Mouse (Mus musculus): ENCODE results near the gene Oit1. TPM values are rescaled to one million over a fixed set of nuclear protein-coding genes. Genes with fewer than 3 reads are reported as not detected.

The Oit1 gene
- polyA plus RNA-seq, 1 experiment from 2014 or later: not detected

DNA sequence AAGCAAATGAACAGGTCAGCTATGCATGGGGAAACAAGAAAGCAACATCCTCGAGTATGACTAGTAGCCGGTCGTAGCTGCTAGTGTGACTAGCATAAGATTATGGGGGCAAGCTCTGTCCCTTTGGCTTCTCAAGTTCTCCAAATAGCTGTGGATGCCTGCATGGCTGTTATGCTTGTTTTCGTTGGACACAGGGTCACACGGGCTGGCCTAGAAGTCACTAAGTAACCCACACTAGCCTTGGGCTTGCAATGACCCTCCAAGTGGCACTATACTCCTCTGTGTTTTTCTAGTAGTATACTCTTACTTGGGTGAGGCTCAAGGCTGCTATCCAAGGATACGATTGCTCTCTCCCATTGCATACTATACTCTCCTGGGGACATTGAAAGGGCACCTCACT is 63.4 kb downstream of the Oit1 start:
- peaks cover 29% of the 10 kb centered on the region for H3K27me3 ChIP-seq (ENCODE audit: control insufficient read depth, insufficient read depth, low read length)

GRCm38 (mm10) chr14:8314536-8314935 is 64.0 kb downstream of the Oit1 start:
- Histone ChIP-seq H3K9me3 (ENCODE audit: control insufficient read depth, low read length) (no peaks in the 10 kb centered on the region), H3K27ac (ENCODE audit: low read depth, low read length) (no peak overlapping the region), H3K36me3 (ENCODE audit: control insufficient read depth, insufficient read depth, low read length) (no peaks in the 10 kb centered on the region), H3K27me3 (ENCODE audit: control insufficient read depth, insufficient read depth, low read length) (peaks cover 29% of the 10 kb centered on the region), H3K4me2 (ENCODE audit: low read depth) (no peak overlapping the region), H3K4me1 (ENCODE audit: control insufficient read depth, insufficient read depth, low read length) (no peaks in the 10 kb centered on the region; the same call in 1 of the 2 replicates), H3K4me3 (ENCODE audit: low read depth, low read length) (no peak overlapping the region), H3K9ac (ENCODE audit: low read length) (no peak overlapping the region)
- DNase-seq (ENCODE audit: low spot score) (no peak), ATAC-seq (ENCODE audit: insufficient read depth, low FRiP score, low TSS enrichment) (no peak)
- 15% methylated on average over 3 of the region's 3 CpGs for whole genome bisulfite sequencing

More for the DNA sequence above, 63.4 kb downstream of the Oit1 start:
- Histone ChIP-seq H3K4me1 (ENCODE audit: control insufficient read depth, insufficient read depth, low read length) (no peaks in the 10 kb centered on the region; the same call in 1 of the 2 replicates), H3K9ac (ENCODE audit: low read length) (no peak overlapping the region), H3K4me3 (ENCODE audit: low read depth, low read length) (no peak overlapping the region), H3K27ac (ENCODE audit: low read depth, low read length) (no peak overlapping the region), H3K36me3 (ENCODE audit: control insufficient read depth, insufficient read depth, low read length) (no peaks in the 10 kb centered on the region), H3K4me2 (ENCODE audit: low read depth) (no peak overlapping the region), H3K9me3 (ENCODE audit: control insufficient read depth, low read length) (no peaks in the 10 kb centered on the region)
- ATAC-seq (ENCODE audit: insufficient read depth, low FRiP score, low TSS enrichment) (no peak), DNase-seq (ENCODE audit: low spot score) (no peak)
- WGBS: 76% methylated on average over 6 of the region's 6 CpGs

DNA sequence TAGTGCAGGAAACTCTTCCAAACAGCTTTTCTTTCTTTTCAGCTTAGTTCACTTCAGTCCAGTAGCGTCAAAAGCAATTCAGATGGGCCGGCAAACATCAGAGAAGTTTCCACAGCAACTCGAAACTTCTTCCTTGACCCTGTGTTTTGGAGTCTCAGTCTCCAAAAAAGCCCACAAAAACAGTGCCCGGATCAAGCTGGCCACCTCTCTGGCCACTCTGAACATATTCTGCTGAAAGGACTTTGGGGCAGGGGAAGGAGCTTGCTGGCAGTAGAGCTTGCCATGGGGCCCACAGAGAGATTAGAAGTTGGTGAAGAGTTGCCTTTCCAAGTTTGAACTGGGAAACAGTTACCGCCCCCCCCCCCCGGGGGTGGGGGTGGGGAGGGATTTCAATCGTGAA is 64.7 kb downstream of the Oit1 start:
- Histone ChIP-seq H3K9me3 (ENCODE audit: control insufficient read depth, low read length) (no peaks in the 10 kb centered on the region), H3K9ac (ENCODE audit: low read length) (no peak overlapping the region), H3K27me3 (ENCODE audit: control insufficient read depth, insufficient read depth, low read length) (peaks cover 29% of the 10 kb centered on the region), H3K4me2 (ENCODE audit: low read depth) (no peak overlapping the region), H3K4me3 (ENCODE audit: low read depth, low read length) (no peak overlapping the region), H3K4me1 (ENCODE audit: control insufficient read depth, insufficient read depth, low read length) (no peaks in the 10 kb centered on the region; the same call in 1 of the 2 replicates), H3K36me3 (ENCODE audit: control insufficient read depth, insufficient read depth, low read length) (no peaks in the 10 kb centered on the region), H3K27ac (ENCODE audit: low read depth, low read length) (no peak overlapping the region)
- WGBS: 41% methylated on average over 7 of the region's 7 CpGs
- DNase-seq (ENCODE audit: low spot score) (no peak), ATAC-seq (ENCODE audit: insufficient read depth, low FRiP score, low TSS enrichment) (no peak)

GRCm38 (mm10) chr14:8309621-8310141 is 68.9 kb downstream of the Oit1 start:
- H3K27me3 ChIP-seq (ENCODE audit: control insufficient read depth, insufficient read depth, low read length): 0 out of 2 replicates have a peak, but pooled peaks cover 2% of the 10 kb centered on the region
- H3K36me3 ChIP-seq (ENCODE audit: control insufficient read depth, insufficient read depth, low read length): no peaks in the 10 kb centered on the region
- no peaks in the 10 kb centered on the region for H3K9me3 ChIP-seq (ENCODE audit: control insufficient read depth, low read length)
- no peak overlapping the region for H3K27ac ChIP-seq (ENCODE audit: low read depth, low read length)
- no peak overlapping the region for H3K4me3 ChIP-seq (ENCODE audit: low read depth, low read length)
- WGBS: 15% methylated on average over 9 of the region's 9 CpGs
- 0 out of 2 replicates have a peak overlapping the region, but pooled peaks have one; percentile 4 for H3K9ac ChIP-seq (ENCODE audit: low read length)
- H3K4me2 ChIP-seq (ENCODE audit: low read depth): no peak overlapping the region
- DNase-seq (ENCODE audit: low spot score): no peak
- ATAC-seq (ENCODE audit: insufficient read depth, low FRiP score, low TSS enrichment): no peak
- H3K4me1 ChIP-seq (ENCODE audit: control insufficient read depth, insufficient read depth, low read length): no peaks in the 10 kb centered on the region

DNA sequence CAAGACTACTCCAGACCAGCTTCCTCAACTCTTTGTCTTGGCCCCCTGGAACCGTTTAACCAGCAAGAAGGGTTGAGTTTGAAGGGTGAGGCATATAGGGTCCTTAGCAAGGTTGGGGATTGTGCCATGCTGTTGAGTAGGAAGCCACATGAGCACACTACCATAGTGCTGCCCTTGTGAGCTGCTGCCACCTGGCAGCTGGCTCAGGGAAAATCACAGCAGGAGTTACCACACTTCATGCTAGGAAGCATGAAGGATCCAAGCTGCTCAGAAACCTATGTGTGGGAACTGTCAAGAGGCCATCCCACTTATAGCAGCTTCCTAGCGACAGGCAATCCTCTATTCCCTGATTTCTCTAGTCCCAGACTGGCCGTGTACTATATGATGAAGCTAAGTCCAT is 69.9 kb downstream of the Oit1 start:
- no peak overlapping the region for H3K4me2 ChIP-seq (ENCODE audit: low read depth)

GRCm38 (mm10) chr14:8306884-8307283 is 71.7 kb downstream of the Oit1 start:
- H3K27ac ChIP-seq (ENCODE audit: low read depth, low read length): no peak overlapping the region
- H3K4me2 ChIP-seq (ENCODE audit: low read depth): no peak overlapping the region
- H3K27me3 ChIP-seq (ENCODE audit: control insufficient read depth, insufficient read depth, low read length): 0 out of 2 replicates have a peak, but pooled peaks cover 2% of the 10 kb centered on the region
- no peaks in the 10 kb centered on the region for H3K36me3 ChIP-seq (ENCODE audit: control insufficient read depth, insufficient read depth, low read length)
- no peaks in the 10 kb centered on the region for H3K9me3 ChIP-seq (ENCODE audit: control insufficient read depth, low read length)
- WGBS: 79% methylated on average over 6 of the region's 6 CpGs
- no peak overlapping the region for H3K9ac ChIP-seq (ENCODE audit: low read length)
- H3K4me3 ChIP-seq (ENCODE audit: low read depth, low read length): no peak overlapping the region
- H3K4me1 ChIP-seq (ENCODE audit: control insufficient read depth, insufficient read depth, low read length): no peaks in the 10 kb centered on the region
- ATAC-seq (ENCODE audit: insufficient read depth, low FRiP score, low TSS enrichment) (no peak), DNase-seq (ENCODE audit: low spot score) (no peak)

More for the DNA sequence above, 69.9 kb downstream of the Oit1 start:
- Histone ChIP-seq H3K4me1 (ENCODE audit: control insufficient read depth, insufficient read depth, low read length) (no peaks in the 10 kb centered on the region), H3K9me3 (ENCODE audit: control insufficient read depth, low read length) (no peaks in the 10 kb centered on the region), H3K27ac (ENCODE audit: low read depth, low read length) (no peak overlapping the region), H3K27me3 (ENCODE audit: control insufficient read depth, insufficient read depth, low read length) (0 out of 2 replicates have a peak, but pooled peaks cover 2% of the 10 kb centered on the region), H3K4me3 (ENCODE audit: low read depth, low read length) (no peak overlapping the region), H3K36me3 (ENCODE audit: control insufficient read depth, insufficient read depth, low read length) (no peaks in the 10 kb centered on the region), H3K9ac (ENCODE audit: low read length) (no peak overlapping the region)
- ATAC-seq (ENCODE audit: insufficient read depth, low FRiP score, low TSS enrichment): no peak
- DNase-seq (ENCODE audit: low spot score): no peak
- WGBS: 53% methylated on average over 3 of the region's 3 CpGs

GRCm38 (mm10) chr14:8305014-8305413 is 73.5 kb downstream of the Oit1 start:
- Histone ChIP-seq H3K27me3 (ENCODE audit: control insufficient read depth, insufficient read depth, low read length) (0 out of 2 replicates have a peak, but pooled peaks cover 2% of the 10 kb centered on the region), H3K9me3 (ENCODE audit: control insufficient read depth, low read length) (no peaks in the 10 kb centered on the region), H3K36me3 (ENCODE audit: control insufficient read depth, insufficient read depth, low read length) (no peaks in the 10 kb centered on the region), H3K4me1 (ENCODE audit: control insufficient read depth, insufficient read depth, low read length) (no peaks in the 10 kb centered on the region), H3K27ac (ENCODE audit: low read depth, low read length) (no peak overlapping the region), H3K4me3 (ENCODE audit: low read depth, low read length) (no peak overlapping the region), H3K4me2 (ENCODE audit: low read depth) (no peak overlapping the region), H3K9ac (ENCODE audit: low read length) (no peak overlapping the region)
- DNase-seq (ENCODE audit: low spot score) (no peak), ATAC-seq (ENCODE audit: insufficient read depth, low FRiP score, low TSS enrichment) (no peak)
- 62% methylated on average over 3 of the region's 3 CpGs for WGBS

GRCm38 (mm10) chr14:8304082-8304481 is 74.5 kb downstream of the Oit1 start:
- H3K9ac ChIP-seq (ENCODE audit: low read length): no peak overlapping the region
- H3K36me3 ChIP-seq (ENCODE audit: control insufficient read depth, insufficient read depth, low read length): no peaks in the 10 kb centered on the region
- no peak for DNase-seq (ENCODE audit: low spot score)
- no peak for ATAC-seq (ENCODE audit: insufficient read depth, low FRiP score, low TSS enrichment)
- no peak overlapping the region for H3K4me2 ChIP-seq (ENCODE audit: low read depth)
- no peaks in the 10 kb centered on the region for H3K9me3 ChIP-seq (ENCODE audit: control insufficient read depth, low read length)
- H3K27me3 ChIP-seq (ENCODE audit: control insufficient read depth, insufficient read depth, low read length): no peaks in the 10 kb centered on the region
- no peaks in the 10 kb centered on the region for H3K4me1 ChIP-seq (ENCODE audit: control insufficient read depth, insufficient read depth, low read length)
- H3K4me3 ChIP-seq (ENCODE audit: low read depth, low read length): no peak overlapping the region
- no peak overlapping the region for H3K27ac ChIP-seq (ENCODE audit: low read depth, low read length)

GRCm38 (mm10) chr14:8302687-8303086 is 75.9 kb downstream of the Oit1 start:
- Histone ChIP-seq H3K9ac (ENCODE audit: low read length) (no peak overlapping the region), H3K4me2 (ENCODE audit: low read depth) (no peak overlapping the region), H3K36me3 (ENCODE audit: control insufficient read depth, insufficient read depth, low read length) (no peaks in the 10 kb centered on the region), H3K27me3 (ENCODE audit: control insufficient read depth, insufficient read depth, low read length) (no peaks in the 10 kb centered on the region), H3K9me3 (ENCODE audit: control insufficient read depth, low read length) (no peaks in the 10 kb centered on the region), H3K4me1 (ENCODE audit: control insufficient read depth, insufficient read depth, low read length) (no peaks in the 10 kb centered on the region), H3K27ac (ENCODE audit: low read depth, low read length) (no peak overlapping the region), H3K4me3 (ENCODE audit: low read depth, low read length) (no peak overlapping the region)
- 12% methylated on average over 10 of the region's 10 CpGs for WGBS
- ATAC-seq (ENCODE audit: insufficient read depth, low FRiP score, low TSS enrichment) (no peak), DNase-seq (ENCODE audit: low spot score) (no peak)

All from neural tube, embryonic 11.5 days (tissue).